Mouse (Mus musculus): ENCODE measurements around the gene Rptor.
"Not testable (repeated sequence)": the region's sequence is repeated elsewhere in the genome, so short reads cannot be mapped to it uniquely, and the experiment has no call there.

Gene Rptor

GRCm38 (mm10) chr11:119650456-119650855 lies 47.8 kb downstream of the Rptor start:
- DNase-seq (ENCODE audit: inconsistent ontology term): no peak

DNA sequence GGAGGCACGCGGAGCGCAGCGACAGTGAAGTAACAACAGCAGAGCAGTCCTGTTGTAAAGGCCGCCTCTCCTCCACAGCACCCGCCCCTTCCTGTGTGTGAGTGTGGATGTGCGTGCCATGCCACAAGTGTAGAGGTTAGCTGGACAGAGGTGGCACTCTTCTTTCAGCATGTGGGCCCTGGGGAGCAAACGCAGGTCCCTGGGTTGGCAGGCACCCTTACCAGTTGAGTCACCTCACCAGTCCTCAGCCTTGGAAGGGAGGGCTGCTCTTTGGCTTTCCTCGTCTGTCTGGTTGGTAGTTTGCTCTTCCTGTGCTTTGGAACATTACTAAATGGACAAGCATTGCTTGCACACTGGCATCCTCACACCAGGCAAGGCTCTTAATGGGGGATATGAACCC lies 50.6 kb downstream of the Rptor start:
- DNase-seq (ENCODE audit: inconsistent ontology term): no peak

GRCm38 (mm10) chr11:119657534-119657933 lies 54.8 kb downstream of the Rptor start:
- no peak for DNase-seq (ENCODE audit: inconsistent ontology term)

DNA sequence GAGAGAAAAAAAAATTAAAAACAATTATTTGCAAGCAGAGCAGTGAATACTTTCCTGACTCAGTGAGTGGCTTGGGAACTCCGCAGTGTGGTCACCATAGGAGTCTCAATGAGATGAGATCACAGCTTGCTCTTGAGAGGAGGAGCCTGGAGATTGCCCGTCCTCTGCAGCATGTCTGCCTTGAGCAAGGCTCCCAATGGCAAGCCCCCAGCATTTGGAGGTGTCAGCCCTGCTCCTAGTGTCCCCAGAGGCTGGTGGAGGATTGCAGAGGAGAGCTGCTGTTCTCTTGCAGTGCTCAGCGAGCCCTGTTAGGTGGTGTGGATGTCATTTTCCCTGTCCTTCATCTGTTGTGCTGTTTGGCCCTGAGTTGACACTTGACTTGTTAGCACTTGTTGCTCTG lies 56.6 kb downstream of the Rptor start:
- no peak for DNase-seq (ENCODE audit: inconsistent ontology term)

DNA sequence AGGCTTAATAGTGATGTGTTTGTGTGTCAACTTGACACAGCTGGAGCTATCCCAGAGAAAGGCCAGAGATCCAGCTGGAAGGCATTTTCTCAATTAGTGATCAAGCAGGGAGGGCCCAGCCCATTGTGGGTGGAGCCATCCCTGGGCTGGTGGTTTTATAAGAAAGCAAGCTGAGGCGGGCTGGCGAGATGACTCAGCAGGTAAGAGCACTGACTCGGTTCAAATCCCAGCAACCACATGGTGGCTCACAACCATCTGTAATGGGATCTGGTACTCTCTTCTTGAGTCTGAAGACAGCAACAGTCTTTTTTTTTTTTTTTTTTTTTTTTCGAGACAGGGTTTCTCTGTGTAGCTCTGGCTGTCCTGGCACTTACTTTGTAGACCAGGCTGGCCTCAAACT lies 58.8 kb downstream of the Rptor start:
- not testable (repeated sequence) for DNase-seq (ENCODE audit: inconsistent ontology term)

DNA sequence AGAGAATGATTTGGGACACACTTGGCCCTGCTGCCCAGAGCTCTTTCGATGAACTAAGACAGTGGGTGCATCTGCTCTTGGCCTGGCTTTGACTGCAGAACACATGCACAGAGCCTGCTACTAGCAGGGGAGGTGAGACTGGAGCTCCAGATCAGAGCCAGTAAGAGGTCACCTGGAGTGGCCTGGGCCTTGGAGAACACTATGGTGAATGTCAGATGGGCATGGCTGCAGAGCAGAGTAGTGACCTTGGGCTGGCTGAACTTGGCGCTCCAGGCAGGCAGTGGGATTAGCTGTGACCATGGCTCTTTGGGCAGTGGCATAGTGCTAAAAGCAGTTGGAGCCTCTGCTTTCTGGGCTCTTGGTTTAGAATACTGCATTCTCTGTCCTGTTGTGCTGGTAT lies 61.2 kb downstream of the Rptor start:
- DNase-seq (ENCODE audit: inconsistent ontology term): no peak

- DNase-seq (ENCODE audit: inconsistent ontology term): no peak
These were observed 62.1 kb downstream of the Rptor start for GRCm38 (mm10) chr11:119664678-119665307.

- DNase-seq (ENCODE audit: inconsistent ontology term): no peak
These were observed 62.6 kb downstream of the Rptor start for GRCm38 (mm10) chr11:119665308-119665702.

- no peak for DNase-seq (ENCODE audit: inconsistent ontology term)
These were observed 63.9 kb downstream of the Rptor start for GRCm38 (mm10) chr11:119666567-119667108.

DNA sequence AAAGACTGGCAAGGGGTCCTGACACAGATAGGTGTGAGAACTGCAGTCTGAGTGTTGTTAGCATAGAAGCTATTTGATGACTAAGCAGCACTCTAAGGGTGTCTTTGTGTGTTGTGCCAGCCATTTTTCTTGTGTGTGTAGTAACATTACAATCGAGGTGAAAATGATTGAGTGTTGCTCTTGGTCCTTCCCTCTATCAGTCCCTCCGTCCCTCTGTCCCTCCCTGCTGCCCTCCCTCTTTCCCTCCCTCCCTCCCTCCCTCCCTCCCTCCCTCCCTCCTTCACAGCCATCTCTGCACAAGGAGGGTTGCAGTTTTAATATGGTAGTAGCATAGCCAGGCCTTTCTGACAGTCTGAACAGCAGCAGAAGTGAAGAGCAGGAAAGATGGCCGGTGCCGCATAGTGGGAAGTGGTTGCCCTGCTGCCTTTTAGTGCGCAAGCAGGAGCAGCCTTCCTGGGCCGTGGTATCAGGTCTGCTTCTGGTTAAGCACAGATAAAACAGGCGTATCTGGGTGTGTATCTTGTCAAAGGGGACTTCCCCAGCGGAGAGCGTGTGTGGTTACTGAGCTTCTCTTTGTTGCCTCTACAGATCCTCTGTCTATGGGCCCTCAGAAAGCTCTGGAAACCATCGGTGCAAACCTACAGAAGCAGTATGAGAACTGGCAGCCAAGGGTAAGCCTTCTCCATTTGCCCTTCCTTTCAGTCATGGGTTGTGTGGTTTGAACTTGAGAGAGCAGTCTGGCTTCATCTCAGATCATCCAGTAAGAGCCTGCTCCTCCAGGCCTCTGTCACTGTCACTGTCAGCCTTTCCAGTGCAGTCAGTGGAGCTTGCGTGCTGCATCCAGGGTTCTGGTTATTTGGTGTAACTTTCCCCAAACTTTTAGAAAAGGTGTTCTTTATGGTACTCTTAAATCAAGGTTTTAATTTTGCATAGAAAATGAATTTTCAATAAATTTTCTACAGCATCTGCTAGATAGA lies 68.3 kb downstream of the Rptor start:
- DNase-seq (ENCODE audit: inconsistent ontology term): no peak

- no peak for DNase-seq (ENCODE audit: inconsistent ontology term)
These were observed 69.3 kb downstream of the Rptor start for GRCm38 (mm10) chr11:119672041-119672440.

- DNase-seq (ENCODE audit: inconsistent ontology term): no peak
These were observed 70.1 kb downstream of the Rptor start for GRCm38 (mm10) chr11:119672775-119673174.

GRCm38 (mm10) chr11:119674835-119675234 lies 72.1 kb downstream of the Rptor start:
- DNase-seq (ENCODE audit: inconsistent ontology term): no peak

DNA sequence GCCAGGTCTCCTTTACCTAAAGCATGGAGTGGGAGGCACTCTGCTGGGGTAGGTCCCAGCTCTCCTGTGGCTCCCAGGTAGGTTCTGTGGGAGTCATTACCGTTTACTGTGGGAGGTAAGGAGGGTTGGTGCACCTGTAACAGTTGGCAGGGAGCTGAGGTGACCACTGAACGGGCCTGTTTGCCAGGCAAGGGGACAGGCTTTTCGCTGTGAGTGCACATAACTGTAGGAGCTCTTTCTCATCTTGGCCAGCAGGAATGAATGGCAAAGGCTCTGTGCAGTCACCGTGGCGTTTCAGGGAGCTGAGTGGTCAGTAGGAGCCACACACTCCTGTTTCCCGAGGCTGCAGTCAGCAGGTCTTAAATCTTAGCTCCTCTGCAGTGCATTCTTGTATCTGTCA lies 72.8 kb downstream of the Rptor start:
- no peak for DNase-seq (ENCODE audit: inconsistent ontology term)

DNA sequence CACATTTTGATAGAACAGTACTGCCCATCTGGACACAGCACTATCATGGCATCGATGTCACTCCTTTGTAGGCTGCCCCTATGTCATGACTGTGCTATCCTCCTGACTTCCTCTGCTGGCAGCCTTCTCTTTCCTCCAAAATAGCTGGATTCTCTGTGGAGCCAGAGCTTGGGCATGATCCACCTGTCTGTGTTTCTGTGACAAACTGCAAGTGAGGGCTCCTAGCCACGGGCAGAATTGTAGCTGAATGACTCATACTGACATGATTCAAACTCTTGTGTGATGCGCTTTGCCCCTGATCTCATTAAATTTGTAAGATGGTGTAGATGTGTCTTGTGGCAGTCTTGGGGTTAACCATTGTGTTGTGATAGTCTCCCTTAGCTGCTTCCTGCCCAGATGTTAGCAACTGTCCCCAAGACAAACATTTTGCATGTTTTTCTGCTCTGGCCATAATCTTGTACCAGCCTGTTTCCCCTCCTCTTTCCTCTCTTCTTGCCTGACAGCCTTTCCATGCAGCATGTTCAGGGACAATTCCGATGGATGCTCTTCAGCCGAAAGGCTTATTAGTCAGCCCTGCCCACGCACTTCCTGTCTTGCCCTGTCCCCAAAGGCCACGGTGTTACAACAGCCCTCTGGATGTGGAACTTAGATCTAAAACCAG lies 74.2 kb downstream of the Rptor start:
- peak; percentile 81 for DNase-seq (ENCODE audit: inconsistent ontology term)

- no peak for DNase-seq (ENCODE audit: inconsistent ontology term)
These were observed 75.7 kb downstream of the Rptor start for GRCm38 (mm10) chr11:119678427-119678826.

GRCm38 (mm10) chr11:119680735-119681134 lies 78.0 kb downstream of the Rptor start:
- no peak for DNase-seq (ENCODE audit: inconsistent ontology term)

- no peak for DNase-seq (ENCODE audit: inconsistent ontology term)
These were observed 79.6 kb downstream of the Rptor start for GRCm38 (mm10) chr11:119682285-119682684.

- DNase-seq (ENCODE audit: inconsistent ontology term): no peak
These were observed 81.1 kb downstream of the Rptor start for GRCm38 (mm10) chr11:119683796-119684195.

DNA sequence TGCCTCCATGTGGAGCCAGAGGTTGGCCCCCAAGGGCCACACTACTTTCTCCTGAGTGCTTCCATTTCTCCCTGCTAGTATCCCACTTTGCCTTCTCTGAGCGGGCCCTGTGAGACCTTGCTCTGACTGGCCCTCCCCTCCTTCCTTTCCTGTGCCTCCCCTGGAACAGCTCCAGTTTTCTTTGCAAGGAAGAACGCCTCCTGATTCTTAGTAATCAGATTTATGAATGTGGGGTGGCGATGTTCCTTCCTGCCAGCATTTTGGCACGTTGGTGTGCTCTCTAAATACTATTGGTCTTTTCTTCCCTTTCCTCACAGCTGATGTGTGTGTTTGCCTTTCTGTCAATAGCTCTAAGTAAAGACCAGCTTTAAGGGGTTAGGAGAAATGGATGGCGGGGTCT lies 82.8 kb downstream of the Rptor start:
- DNase-seq (ENCODE audit: inconsistent ontology term): peak; percentile 58

DNA sequence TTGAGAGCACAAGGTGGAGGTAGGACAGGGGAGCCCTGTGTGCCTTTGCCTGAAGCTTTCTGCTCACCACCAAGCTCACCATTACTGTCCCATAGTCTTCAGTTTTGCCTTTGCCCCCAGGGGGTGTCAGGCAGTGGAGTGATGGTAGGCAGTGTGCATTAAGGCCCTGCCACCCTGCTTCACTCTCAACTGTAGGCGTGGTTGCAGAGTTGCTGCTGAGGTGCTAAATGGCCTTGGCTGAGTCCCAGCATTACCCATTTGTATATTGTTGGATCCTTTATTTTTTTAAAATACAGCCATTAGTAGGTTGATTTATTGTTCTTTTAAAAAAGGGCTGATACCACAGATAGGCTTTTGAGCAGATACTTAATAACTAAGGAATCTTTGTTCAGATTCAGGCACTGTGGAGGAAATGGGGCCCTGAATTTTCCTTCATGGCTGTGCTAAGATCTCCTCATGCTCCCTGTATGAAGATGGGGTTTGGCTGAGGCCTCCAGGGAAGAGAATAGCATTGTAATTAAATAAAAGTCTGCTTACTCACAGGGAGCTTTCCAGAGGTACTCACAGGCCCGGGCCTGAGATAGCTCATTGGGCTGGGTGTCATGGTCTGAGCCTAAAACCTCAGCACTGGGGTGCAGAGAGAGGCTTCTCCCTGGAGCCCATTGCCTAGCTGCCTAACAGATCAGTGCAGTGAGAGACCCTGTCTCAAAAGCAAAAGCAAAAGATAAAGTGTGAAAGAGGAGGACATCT lies 83.4 kb downstream of the Rptor start:
- DNase-seq (ENCODE audit: inconsistent ontology term): no peak

Measured in Muller cell, postnatal 12 days (primary cell).